Mouse (Mus musculus) adrenal gland, postnatal 25 days (tissue): ENCODE data around the gene Tmem208. TPM values are rescaled to one million over a fixed set of nuclear protein-coding genes. Genes with fewer than 3 reads are reported as not detected.
"Not testable (repeated sequence)": the region's sequence is repeated elsewhere in the genome, so short reads cannot be mapped to it uniquely, and the experiment has no call there.

Experiments used
- DNase-seq: peaks from one replicate; pipeline ENCODE4 v3.0.0; 2021; ENCODE audit warnings: mixed read lengths
- long read RNA-seq: library from polyadenylated mRNA; stranded (forward); transcript quantifications from one replicate; pipeline ENCODE4 v2.0.0, GENCODE M21; 2021
- total RNA-seq: library from RNA; stranded (reverse); gene quantifications from 2 replicates; pipeline ENCODE4 v1.2.3, GENCODE M21; 2021

Gene Tmem208
- total RNA-seq, result 61.4 and 66.9 TPM in 2 replicates
- long read RNA-seq, transcript Tmem208-201 (6 exons, 785 nt), result major isoform, 42 of 57 reads
- long read RNA-seq, transcript Tmem208-204 (5 exons, 895 nt), result minor isoform, 8 of 57 reads
- long read RNA-seq, partial matches to known transcripts, result 5 of 57 reads
- long read RNA-seq, other reads (novel, unspliced or antisense), result 2 of 57 reads

DNA sequence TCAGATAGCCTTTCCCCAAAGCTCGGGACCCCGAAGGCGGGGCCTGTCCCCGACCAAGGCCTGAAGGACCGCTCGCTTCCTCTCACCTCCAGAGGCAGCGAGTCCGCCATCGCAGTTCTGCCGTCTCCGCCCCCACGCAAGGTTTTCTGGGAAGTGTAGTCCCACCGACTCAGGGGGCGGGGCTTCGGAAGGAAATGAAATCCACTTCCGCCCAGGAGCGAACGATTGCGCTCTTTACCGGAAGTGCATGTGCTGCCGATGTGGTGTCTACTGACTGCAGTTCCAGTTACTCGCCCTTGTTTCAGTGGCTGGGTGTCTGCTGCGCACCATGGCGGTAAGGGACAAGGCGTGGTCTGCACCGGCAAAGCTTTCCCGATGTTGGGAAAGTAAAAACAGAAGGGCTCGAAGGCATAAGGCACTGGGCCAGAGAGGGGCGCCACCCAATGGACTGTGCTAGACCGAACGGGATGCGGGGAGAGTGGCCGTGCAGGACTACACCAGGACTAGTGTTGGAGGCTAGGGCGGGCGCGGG lies at the start of gene Tmem208, which contains the start of gene Lrrc29:
TSS of gene Tmem208 (plus strand) at position 214 of the 532 bp plus-strand sequence.
TSS of gene Lrrc29 (minus strand) at position 138 of the 532 bp plus-strand sequence.
- peak; percentile 96 for DNase-seq

DNA sequence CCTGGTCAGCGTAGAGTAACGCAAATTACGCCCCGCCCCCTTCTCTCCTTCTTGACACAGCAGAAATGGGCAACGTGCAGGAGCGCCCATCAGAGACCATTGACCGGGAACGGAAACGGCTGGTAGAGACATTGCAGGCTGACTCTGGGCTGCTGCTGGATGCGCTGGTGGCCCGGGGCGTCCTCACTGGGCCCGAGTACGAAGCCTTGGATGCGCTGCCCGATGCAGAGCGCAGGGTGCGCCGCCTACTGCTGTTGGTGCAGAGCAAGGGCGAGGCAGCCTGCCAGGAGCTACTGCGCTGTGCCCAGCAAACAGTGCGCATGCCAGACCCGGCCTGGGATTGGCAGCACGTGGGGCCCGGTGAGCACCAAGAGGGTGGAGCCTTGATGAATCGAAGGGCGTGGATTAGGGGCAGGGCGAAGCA lies 47.2 kb upstream of the Tmem208 start:
- DNase-seq, result peak; percentile 91

DNA sequence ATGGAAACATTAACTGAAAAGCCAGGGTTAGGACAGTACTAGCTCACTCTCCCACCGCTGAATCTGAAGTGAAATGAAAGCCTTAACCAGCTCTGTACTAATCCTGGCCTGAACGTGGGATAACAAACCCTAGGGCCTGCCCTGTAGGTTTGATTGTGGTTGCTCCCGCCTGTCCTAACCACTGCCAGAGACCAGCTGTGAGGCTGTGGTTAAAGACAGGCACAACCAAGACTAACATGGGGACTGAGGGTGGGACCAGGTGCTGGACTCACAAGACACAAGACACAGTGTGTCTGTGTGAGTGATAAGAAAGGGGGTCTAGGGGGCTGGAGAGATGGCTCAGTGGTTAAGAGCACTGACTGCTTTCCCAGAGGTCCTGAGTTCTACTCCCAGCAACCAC lies 45.6 kb upstream of the Tmem208 start:
- DNase-seq, result no peak

DNA sequence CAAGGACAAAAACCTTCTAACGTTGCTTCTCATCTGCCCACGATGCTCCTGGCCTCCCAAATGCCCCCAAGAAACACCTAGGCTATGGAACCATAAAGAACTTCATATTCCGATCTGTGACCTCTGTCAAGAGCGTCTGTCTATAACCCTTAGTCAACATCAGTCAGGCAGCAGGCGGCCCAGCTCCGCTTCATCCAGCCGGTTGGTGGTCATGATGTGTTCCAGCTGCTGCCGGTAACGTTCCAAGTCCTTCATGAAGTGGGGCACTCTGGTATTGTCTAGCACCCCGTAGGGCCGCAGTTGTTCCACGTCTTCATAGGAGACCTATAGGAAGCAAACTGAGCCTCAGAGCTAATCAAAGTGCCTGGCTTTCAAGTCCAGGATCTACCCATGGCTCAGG lies 44.3 kb upstream of the Tmem208 start:
- no peak for DNase-seq

DNA sequence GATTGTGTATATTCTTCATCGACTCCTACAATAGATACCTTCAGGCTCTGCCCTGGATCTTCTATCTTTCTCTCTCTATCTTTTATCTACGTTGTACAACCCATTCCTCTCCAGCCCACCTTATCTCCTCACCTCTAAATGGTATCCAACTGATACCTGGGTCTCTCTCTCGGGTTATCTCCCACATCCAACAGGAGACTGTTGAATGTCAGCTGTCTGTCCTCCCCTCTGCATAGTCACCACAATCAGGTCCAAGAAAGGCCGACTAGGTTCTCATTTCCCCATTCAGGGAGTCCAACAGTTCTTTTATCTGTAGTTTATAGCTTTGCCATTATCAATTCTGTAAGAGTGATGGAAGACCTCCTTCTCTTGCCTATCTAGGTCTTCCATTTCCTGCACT lies 43.9 kb upstream of the Tmem208 start:
- DNase-seq, result no peak

DNA sequence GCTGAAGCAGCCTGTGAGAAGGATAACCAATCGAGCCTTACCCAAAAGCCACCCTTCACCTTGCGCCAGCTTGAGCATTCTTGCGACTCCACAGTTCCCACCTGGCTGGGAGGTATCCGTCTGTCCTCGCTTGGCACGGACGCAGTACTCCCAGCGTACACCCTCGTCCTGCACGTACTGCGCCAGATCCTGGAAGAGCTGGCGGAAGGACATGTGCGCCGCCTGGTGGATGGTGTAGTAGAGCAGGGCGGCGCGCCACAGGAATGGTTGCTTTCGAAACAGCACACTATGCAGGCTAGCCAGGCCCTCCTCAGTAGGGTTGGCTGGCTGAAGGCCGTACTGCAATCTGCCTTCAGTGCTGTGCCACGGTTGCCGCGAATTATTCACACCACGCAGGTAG lies 43.1 kb upstream of the Tmem208 start:
- peak; percentile 79 for DNase-seq

DNA sequence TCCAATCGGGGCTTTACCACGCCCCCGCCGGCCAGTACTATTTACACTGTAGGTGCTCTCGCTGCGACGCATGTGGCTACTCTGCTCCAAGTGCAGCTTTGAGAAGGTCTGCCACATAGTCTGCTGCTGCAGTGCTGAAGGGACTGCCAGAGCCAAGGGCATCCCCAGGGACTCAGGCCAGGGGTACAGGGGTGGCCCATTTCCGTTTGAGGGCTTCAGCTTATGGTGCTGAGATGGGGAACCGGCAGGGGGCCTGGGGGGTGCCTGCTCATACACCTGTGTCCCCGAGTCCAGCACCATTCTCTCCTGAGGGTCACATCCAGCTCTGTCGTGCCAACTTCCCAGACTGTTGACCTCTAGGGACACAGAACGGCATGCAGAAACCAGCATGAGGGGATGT lies 40.6 kb upstream of the Tmem208 start:
- no peak for DNase-seq

DNA sequence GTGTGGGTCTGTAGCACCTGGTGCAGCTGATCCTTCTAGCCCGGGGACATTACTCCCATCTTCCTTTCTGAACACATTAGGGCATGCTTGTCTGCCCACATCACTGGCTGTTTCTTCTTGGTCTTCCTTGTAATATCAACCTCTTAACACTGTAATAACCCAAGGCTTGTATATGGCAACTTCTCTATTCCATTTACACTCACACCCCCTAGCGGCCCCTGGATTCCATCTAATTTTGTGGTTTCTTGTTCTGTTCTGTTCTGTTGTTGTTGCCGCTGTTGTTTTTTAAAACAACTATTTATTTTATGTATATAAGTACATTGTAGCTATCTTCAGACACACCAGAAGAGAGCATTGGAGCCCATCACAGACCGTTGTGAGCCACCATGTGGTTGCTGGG lies 39.2 kb upstream of the Tmem208 start:
- DNase-seq, result no peak

DNA sequence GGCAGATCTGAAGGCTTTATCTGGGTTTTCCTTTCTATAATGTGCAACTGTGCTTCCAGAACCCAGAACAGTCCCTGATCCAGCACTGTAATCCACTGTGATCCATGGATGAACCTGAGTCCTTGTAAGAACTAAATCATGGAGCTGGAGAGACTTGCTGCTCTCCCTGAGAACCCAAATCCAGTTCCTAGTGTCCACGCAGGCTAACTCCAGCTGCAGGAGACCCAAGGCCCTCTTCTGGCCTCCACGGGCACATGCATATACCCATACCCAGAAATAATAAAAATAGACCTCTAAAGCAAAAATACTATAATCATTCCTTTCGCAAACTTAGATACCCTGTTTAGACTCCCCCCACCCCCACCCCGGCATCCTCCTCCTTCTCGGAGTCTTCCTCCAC lies 37.9 kb upstream of the Tmem208 start:
- no peak for DNase-seq

DNA sequence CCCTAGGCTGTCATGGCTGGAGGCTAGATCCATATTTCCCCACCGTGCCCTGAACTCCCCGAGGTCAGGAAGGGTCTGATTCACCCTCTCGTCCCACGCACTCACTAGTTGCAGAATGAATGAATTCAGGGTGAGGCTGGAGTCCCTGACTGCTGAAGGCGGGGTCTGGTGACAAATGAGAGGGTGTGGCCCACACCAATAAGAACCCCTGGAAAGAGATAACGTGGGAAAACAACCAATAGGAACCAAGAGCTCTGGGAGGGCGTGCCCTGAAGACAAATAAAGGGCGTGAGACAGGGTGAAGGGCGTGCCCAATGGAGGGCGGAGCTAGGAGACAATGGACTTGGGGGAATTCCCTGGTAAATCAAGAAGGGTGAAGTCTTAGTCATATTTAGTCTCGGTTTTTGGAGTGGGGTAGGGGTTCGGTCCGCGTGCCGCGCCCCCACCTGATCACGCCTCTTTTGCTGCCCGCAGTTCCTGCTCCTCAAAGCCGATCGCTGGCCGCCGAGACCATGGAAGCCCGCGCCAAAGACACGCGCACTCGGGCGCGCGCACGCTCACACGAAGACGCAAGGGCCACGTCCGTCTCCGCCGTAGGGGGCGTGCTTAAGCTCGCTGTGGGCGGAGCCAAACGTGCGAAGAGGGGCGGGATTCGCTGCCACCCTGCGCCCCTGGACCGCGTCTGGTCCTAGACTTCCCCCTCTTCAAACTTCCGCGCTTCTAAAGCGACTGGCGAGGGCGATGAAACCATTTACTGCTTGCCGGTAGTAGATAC lies 37.0 kb upstream of the Tmem208 start:
- peak; percentile 92 for DNase-seq

DNA sequence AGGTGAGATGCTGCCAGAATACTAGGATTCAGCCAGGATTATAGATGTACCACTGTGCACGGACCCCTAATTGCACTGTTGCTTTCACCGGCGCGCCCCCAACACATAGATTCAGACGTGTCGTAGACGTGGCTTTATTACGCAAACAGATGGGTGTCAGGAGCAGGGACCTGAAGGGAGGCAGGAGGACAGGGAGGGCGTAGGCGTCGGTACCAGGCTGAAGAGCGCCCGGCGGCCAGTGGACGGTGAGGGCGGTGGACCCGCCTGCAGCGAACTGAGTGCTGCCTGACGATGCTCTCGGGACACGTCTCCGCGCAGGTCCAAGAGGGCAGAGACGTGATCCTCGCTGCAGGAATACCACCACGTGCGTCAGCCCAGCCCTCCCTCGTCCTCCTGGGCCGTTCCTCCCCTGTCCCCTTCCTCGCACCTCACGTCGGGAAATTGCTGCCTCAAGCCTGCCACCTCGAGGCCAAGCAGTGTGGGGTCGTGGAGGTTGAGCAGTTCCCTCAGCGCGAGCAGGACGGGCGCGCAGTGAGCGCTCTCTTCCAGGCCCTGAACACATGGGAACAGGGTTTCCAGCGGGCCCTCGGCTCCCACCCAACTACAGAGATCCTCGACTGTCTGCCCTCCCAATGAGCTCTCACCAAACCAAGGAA lies 36.2 kb upstream of the Tmem208 start, which contains the start of gene 4931428F04Rik:
TSS of gene 4931428F04Rik (minus strand) at position 60 of the 656 bp plus-strand sequence.
- DNase-seq, result peak; percentile 53

DNA sequence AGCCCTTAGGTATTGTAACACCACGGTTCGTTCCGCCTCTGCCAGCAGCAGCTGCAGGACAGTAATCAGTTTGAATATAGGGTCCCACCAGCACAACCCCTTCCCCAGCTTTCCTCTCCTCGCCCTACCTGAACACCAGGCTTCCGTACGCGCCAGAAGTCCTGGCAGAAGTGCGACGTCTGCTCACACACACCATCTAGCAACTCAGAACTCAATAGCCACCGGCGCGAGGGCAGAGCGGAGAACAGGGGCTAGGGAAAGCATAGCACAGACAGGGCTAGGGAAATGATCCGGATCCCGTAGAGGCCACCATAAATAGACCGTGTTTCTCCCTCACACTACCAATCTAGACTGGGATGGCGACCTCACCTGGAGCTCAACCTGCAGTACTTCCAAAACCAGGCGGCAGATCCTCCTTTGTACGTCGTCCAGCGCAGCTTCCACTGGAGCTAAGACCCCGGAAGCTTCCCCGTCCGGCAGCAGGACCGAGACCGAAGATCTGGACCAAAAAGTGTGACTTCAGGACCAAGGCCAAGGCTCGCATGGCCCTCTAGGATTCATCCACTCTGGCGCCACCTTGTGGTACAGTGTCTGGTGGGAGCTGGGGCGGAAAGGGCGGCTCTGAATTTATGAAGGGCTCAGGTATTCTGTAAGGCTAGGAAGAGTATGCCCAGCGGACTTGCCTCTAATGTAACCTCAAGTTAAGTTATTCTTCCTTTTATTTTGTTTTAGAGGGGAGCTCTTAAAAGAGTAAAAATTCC lies 35.4 kb upstream of the Tmem208 start:
- DNase-seq, result peak; percentile 93

DNA sequence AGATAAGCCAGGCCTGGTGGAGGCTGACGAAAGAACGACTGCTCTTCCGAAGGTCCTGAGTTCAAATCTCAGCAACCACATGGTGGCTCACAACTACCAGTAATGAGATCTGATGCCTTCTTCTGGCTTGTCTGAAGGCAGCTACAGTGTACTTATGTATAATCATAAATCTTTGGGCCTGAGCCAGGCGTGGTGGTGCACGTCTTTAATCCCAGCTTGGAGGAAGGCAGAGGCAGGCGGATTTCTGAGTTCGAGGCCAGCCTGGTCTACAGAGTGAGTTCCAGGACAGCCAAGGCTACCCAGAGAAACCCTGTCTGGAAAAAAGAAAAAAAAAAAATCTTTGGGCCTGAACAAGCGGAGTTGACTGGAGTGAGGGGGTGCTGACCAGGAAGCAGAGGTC lies 34.8 kb upstream of the Tmem208 start:
- DNase-seq, result not testable (repeated sequence)

DNA sequence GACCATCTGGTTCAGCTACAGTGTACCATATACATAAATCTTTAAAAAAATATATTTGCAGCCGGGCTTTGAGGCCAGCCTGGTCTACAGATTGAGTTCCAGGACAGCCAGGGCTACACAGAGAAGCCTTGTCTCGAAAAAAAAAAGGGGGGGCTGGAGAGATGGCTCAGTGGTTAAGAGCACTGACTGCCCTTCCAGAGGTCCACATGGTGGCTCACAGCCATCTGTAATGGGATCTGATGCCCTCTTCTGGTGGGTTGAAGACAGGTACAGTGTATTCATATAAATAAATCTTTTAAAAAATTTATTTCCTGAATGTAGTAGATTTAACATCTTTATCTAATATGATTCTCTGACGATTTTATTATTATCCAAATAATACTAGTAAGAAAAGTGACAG lies 34.4 kb upstream of the Tmem208 start:
- DNase-seq, result not testable (repeated sequence)

DNA sequence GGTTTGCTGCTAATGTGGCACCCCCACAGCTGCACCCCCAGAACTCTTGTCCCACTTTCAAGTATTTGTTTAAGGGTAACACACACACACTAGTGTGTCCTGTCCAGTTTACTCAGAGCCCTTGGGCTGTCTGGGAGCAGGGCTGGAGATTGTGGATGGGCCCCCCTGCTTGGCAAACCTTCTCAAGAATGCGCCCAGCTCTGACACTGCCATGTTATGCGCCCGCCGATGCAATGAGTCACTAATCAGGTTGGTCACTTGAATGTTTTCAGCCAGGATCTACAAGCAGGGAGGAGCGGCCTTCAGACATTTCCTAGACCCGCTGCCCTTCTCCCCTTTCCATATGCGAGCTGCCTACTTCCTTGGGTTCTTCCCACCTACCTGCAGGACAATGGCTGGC lies 33.7 kb upstream of the Tmem208 start:
- DNase-seq, result no peak

DNA sequence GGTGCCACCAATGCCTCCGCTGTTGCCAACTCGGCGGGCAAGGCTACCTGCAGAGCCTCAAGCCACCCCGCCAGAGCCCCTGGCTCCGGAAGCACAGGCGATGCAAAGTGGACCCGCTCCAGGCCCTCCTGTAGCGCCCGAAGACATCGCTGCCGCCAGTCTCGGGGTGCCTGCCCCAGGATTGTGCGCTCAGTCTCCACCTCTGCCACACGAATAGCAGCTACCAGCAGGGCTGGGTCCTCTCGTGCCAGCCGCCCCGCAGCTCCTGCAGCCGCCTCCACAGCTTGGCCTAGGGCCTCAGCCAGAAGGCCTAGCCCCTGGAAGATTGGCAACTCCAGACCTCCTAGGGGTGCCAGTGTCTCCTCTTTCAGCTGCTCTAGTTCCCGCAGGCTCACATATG lies 32.7 kb upstream of the Tmem208 start:
- DNase-seq, result no peak

DNA sequence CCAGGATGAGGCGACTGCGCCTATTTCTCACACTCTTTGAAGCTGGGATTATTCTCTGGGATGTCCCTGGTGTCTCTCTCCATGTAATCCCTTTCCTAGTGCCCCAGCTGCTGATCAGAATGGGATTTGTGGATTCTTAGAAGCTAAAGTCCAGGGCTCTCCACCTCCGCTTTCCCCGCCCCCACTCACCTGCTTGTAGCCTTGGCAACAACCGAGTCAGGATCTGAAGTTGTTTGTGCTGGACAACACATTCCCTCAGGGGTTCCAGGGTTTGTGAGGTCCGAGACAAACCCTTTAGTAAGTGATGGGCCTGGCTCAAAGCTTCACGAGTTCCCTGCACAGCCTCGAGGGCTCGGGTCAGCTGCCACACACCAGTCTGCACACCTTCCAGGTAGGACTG lies 31.4 kb upstream of the Tmem208 start:
- no peak for DNase-seq

DNA sequence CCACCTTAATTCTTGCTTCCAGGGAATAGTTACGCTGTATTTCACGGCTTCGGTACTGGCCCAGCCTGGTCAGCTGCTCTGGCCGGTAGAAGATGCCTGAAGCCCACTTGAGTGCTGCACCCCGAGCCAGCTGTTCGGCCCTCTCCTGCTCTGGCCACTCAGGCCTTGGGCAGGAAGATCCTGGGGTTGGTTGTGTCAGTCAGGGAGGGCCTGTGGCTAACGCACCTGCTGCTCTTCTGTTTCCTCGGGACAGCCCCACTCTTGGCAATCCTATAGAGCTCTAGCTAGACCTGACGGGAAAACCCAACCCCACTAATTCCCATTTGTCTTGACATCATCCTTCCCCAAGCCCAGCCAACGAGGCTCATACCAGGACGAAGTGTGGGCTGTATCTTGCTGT lies 30.9 kb upstream of the Tmem208 start:
- no peak for DNase-seq

DNA sequence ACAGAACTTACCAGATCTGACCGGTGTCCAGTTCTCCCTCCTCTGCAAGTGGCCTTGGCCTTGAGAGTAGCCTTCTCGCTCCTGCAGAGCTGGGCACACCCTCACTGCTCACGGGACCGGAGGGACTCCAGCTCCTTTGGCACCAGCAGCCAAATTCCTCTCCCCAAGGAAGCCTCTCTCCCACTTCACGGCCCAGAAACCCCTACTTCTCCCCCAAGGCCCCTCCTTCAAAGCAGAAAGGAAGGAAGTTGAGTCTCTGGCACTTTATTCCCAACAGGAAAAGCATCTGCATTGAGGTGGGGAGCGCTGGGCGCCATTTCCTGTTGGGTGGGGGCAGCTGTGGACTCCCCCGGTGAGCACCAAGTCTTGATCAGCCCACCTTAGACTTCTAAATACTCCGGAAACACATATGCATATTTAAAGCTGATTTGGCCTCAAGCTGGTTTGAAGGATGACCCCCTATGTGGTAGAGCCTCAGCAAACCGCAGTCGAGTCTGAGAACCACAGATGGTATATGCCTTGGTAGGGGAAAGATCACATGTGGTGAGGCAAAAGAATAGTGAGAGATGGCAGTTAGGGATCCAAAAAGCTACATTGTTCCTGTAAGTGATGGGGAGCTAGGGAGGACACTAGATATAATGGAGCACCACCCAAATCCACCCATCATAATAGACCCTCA lies 30.1 kb upstream of the Tmem208 start, which contains the start of gene Exoc3l:
TSS of gene Exoc3l (minus strand) at position 207 of the 679 bp plus-strand sequence.
- DNase-seq, result peak; percentile 62

DNA sequence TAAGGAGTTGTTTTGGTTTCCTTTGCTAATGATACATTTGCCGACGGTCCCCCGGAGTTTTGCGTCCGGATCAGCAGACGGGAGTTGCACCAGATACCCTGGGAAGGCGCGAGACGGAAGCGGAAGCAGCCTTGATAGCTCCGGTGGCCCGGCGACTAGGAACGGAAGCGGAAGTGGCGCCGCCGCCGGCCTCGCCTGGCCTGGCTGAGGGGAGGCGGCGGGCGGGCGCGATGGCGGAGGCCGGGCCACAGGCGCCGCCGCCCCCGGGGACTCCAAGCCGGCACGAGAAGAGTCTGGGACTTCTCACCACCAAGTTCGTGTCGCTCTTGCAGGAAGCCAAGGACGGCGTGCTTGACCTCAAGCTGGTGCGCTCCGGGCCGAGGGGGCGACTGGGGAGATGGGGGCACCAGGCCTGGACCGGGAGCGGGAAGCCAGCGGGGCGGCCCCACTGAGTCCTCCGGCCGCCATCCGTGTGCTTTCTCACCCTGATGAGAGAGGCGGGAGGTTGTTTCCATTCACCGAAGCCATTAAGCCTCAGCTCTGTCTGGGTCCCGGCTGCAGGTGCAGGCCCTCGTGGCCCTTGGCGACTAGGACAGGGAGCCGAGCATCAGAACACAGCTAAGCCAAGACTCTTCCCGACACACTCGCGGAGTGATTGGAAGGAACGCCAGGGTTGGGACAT lies 28.5 kb upstream of the Tmem208 start, which contains the start of gene E2f4:
TSS of gene E2f4 (plus strand) at position 153 of the 682 bp plus-strand sequence.
- DNase-seq, result peak; percentile 94
